Mouse (Mus musculus): ENCODE results near the gene Dgkq. TPM values are rescaled to one million over a fixed set of nuclear protein-coding genes. Genes with fewer than 3 reads are reported as not detected.

Dgkq gene
- polyA plus RNA-seq, 1 experiment, result not detected

DNA sequence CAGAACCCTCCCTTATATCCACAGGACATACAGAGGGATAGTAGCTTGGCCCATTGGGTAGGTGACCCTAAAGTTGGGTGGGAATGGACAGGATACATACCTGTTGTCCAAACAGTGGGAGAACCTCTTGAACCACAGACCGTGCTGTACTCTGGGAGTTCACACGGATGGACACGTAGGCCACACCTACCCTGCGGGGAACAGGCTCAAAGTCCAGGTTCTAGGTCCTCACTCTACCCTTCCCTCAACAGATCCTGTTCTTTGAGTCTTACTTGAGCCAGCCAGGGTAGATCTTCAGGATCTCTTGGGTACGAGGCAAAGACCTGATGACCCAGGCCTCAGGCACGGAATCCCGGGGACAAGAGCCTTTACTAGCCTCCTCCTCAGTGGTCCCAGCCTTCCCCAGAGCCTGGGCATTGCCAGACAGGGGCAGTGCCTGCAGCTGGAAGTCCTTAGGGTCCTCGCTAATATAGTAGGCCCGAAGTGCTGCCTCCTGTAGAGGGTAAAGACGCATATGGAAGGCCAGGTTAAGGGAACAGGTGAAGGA, 15.0 kb downstream of the Dgkq start:
- no peak overlapping the region for H3K27ac ChIP-seq (ENCODE audit: insufficient read depth, low read depth, low read length)
- 96% methylated on average over 10 of the region's 10 CpGs for WGBS
- H3K4me3 ChIP-seq (ENCODE audit: insufficient read depth, low read depth, low read length), result no peak overlapping the region
- TF ChIP-seq POLR2A (IDR thresholded peaks at IDR 0.05; ENCODE audit: insufficient read depth, low read depth, low read length), result no peak
- TF ChIP-seq CTCF (IDR thresholded peaks at IDR 0.05; ENCODE audit: insufficient read depth, low read depth, low read length), result no peak
- H3K4me1 ChIP-seq (ENCODE audit: control insufficient read depth, insufficient read depth, low read length), result peaks cover 12% of the 10 kb centered on the region

DNA sequence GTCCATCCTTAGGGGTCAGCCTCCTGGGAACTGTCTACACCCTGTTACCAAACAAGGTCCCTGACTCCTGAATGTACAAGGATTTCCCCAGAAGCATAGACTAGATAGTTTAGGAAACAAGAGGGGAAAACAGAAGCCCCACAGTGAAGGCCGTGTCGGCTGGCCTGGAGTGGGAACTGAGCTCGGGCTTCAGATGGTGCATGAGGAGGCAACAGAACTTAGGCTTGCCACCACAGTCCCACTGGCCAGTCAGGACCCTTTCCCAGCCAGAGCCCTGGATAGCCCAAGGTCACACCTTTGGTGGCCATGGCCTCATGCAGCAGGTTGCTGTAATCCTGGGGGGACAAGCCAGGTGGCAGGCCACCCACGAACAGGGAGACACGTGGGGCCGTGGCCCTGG, 16.1 kb downstream of the Dgkq start:
- TF ChIP-seq CTCF (IDR thresholded peaks at IDR 0.05; ENCODE audit: insufficient read depth, low read depth, low read length) (no peak), POLR2A (IDR thresholded peaks at IDR 0.05; ENCODE audit: insufficient read depth, low read depth, low read length) (no peak)
- H3K27ac ChIP-seq (ENCODE audit: insufficient read depth, low read depth, low read length), result no peak overlapping the region
- WGBS, result 83% methylated on average over 6 of the region's 6 CpGs
- H3K4me3 ChIP-seq (ENCODE audit: insufficient read depth, low read depth, low read length), result no peak overlapping the region
- 0 out of 2 replicates have a peak, but pooled peaks cover 4% of the 10 kb centered on the region for H3K4me1 ChIP-seq (ENCODE audit: control insufficient read depth, insufficient read depth, low read length)

DNA sequence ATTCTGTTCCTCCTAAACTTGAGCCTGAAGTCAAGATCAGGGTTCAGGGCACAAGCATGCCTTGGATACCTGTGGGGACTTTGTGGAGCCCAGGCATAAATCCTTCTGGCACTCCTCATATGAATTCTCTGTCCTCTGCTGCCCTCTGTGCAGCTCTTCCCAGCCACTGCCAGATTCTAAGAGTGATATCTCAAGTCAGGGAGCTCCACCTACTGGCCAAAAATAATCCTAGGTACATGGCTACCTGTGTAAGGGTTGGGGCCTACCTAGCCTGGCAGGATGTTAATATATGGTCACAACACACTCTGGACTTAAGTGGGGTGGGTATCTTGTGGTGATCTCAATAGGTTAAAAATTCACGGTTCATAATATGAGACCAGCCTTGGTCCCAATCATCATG, 17.6 kb downstream of the Dgkq start:
- TF ChIP-seq POLR2A (IDR thresholded peaks at IDR 0.05; ENCODE audit: insufficient read depth, low read depth, low read length) (no peak), CTCF (IDR thresholded peaks at IDR 0.05; ENCODE audit: insufficient read depth, low read depth, low read length) (no peak)
- Histone ChIP-seq H3K27ac (ENCODE audit: insufficient read depth, low read depth, low read length) (no peak overlapping the region), H3K4me1 (ENCODE audit: control insufficient read depth, insufficient read depth, low read length) (no peaks in the 10 kb centered on the region), H3K4me3 (ENCODE audit: insufficient read depth, low read depth, low read length) (no peak overlapping the region)
- 53% methylated on average over 1 of the region's 1 CpGs for WGBS

DNA sequence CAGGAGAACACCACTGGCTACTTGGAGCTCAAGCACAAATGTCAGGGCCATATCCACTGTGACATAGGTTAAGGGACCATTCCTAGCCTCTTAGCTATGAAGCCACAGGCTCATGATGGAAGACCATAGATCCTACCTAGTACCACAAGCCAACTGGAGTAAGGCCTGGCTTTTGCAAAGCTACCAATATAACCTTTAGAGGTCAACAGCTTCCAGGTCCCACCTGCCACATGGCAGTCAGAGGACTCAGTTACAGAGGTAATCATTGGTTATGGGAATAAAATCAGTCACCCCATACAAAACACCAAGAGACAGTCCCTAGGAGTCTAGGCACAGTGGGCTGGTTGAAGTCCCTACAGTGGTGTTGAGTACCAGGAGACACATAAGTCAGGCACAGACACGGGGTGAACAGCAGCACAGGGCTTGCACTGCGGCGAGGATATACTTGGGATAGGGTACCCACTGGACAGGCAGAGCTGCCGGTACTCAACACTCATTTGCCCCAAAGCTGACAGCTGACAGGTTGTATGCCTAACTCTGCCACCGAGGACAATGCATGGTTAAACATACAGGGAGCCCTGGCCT, 18.2 kb downstream of the Dgkq start:
- Histone ChIP-seq H3K4me3 (ENCODE audit: insufficient read depth, low read depth, low read length) (no peak overlapping the region), H3K27ac (ENCODE audit: insufficient read depth, low read depth, low read length) (no peak overlapping the region), H3K4me1 (ENCODE audit: control insufficient read depth, insufficient read depth, low read length) (no peaks in the 10 kb centered on the region)
- no peak for TF ChIP-seq CTCF (IDR thresholded peaks at IDR 0.05; ENCODE audit: insufficient read depth, low read depth, low read length)
- no peak for TF ChIP-seq POLR2A (IDR thresholded peaks at IDR 0.05; ENCODE audit: insufficient read depth, low read depth, low read length)
- 81% methylated on average over 5 of the region's 5 CpGs for WGBS

DNA sequence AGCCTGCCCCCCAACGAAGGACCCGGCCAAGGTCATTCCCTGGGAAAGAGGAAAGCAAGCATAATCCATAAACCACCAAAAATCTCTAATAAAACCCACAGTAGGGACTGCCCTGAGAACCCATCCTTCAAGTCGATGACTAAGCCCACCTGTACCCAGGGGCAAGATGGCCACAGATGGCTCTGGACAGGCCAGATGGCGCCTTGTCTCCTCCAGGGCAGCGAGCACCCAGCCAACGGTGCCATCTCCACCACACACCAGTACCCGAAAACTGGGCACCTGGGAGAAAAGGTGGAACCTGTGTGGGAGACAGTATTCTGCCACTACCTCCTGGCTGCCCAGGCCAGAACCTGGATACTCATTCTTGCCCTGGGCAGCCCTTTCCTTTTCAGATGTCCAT, 19.1 kb downstream of the Dgkq start:
- Histone ChIP-seq H3K4me1 (ENCODE audit: control insufficient read depth, insufficient read depth, low read length) (no peaks in the 10 kb centered on the region), H3K27ac (ENCODE audit: insufficient read depth, low read depth, low read length) (no peak overlapping the region), H3K4me3 (ENCODE audit: insufficient read depth, low read depth, low read length) (no peak overlapping the region)
- TF ChIP-seq CTCF (IDR thresholded peaks at IDR 0.05; ENCODE audit: insufficient read depth, low read depth, low read length), result no peak
- no peak for TF ChIP-seq POLR2A (IDR thresholded peaks at IDR 0.05; ENCODE audit: insufficient read depth, low read depth, low read length)
- WGBS, result 89% methylated on average over 7 of the region's 7 CpGs

DNA sequence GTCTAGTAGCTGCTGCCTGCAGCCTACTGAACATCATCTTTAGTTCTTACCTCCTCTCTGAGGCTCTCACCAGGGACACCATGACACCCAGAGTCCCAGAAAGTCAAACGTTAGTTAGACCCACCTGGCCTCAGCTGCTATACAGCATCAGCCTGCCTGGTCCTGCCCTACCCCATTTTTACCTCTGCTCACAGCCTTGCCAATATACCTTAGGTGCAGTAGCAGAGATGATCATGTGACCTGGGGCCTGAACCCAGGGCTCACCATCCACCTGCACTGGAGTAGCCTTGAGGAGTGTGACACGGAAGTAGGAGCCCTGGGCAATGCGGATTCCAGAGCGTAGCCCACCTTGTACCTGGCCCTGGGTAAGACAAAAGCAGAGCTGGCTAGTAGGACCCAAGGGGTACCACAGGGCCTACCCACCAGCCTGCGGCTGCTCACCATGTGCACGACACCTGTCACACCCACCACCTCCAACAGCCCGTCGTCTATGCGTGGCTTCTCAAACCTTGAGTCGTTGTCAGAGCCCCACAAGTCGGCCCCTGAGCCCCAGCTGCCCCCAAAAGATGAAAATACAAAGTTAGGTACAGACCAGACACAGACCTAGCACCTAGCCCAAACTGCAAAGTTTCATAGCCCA, 20.4 kb downstream of the Dgkq start:
- no peak overlapping the region for H3K27ac ChIP-seq (ENCODE audit: insufficient read depth, low read depth, low read length)
- no peaks in the 10 kb centered on the region for H3K4me1 ChIP-seq (ENCODE audit: control insufficient read depth, insufficient read depth, low read length)
- TF ChIP-seq CTCF (IDR thresholded peaks at IDR 0.05; ENCODE audit: insufficient read depth, low read depth, low read length) (no peak), POLR2A (IDR thresholded peaks at IDR 0.05; ENCODE audit: insufficient read depth, low read depth, low read length) (no peak)
- WGBS, result 91% methylated on average over 11 of the region's 11 CpGs
- H3K4me3 ChIP-seq (ENCODE audit: insufficient read depth, low read depth, low read length), result no peak overlapping the region

DNA sequence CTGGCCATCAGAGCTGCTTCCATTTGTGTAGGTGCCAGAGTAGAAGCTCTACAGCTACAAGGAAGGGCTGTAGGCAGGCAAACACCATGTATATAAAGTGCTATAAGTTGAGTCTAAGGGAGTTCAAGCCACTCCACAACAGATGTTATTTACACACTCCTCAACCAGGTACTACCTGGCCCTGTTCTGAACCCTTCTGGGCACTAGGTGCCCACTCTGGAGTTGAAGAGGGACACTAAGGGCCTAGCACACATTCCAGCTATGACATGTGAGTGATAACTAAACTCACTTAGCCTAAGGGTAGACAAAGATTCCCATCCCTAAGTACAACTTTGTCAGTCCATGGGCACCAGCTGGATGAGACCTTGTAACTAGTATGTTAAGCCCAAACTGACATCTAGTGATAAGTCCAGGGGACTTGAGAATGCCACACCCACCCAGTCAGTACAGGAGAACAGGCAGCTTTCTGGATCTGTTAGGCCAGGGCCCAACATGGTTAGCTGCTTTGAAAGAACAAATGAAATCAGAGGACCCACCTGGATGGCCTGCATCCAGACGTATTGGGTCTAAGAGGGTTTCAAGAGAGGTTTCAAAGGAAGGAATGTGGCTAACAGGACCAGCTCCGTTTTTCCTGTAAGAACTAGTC, 21.5 kb downstream of the Dgkq start:
- WGBS, result 89% methylated on average over 2 of the region's 2 CpGs
- Histone ChIP-seq H3K4me3 (ENCODE audit: insufficient read depth, low read depth, low read length) (no peak overlapping the region), H3K4me1 (ENCODE audit: control insufficient read depth, insufficient read depth, low read length) (no peaks in the 10 kb centered on the region), H3K27ac (ENCODE audit: insufficient read depth, low read depth, low read length) (no peak overlapping the region)
- no peak for TF ChIP-seq CTCF (IDR thresholded peaks at IDR 0.05; ENCODE audit: insufficient read depth, low read depth, low read length)
- no peak for TF ChIP-seq POLR2A (IDR thresholded peaks at IDR 0.05; ENCODE audit: insufficient read depth, low read depth, low read length)

DNA sequence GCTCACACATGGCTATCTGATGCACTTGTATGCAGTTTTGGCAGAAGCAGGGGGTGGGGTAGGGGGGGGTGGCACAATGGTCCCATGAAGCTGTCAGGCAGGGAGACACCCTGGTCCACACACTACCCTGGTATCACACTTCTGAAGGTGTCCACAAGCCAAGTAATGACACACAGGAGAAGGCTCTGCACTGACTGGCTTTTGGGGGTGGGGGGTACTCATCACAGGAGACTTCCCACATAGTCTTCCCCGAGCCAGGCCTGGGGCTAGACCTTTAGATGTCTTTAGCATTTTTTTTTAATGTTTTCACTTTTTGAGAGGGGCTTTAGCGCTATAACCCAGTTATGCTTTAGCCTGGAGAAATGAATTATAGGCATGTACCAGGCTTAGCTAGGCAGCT, 22.2 kb downstream of the Dgkq start:
- Histone ChIP-seq H3K4me1 (ENCODE audit: control insufficient read depth, insufficient read depth, low read length) (no peaks in the 10 kb centered on the region), H3K27ac (ENCODE audit: insufficient read depth, low read depth, low read length) (no peak overlapping the region), H3K4me3 (ENCODE audit: insufficient read depth, low read depth, low read length) (no peak overlapping the region)
- WGBS, result 90% methylated on average over 2 of the region's 2 CpGs
- TF ChIP-seq POLR2A (IDR thresholded peaks at IDR 0.05; ENCODE audit: insufficient read depth, low read depth, low read length) (no peak), CTCF (IDR thresholded peaks at IDR 0.05; ENCODE audit: insufficient read depth, low read depth, low read length) (no peak)

DNA sequence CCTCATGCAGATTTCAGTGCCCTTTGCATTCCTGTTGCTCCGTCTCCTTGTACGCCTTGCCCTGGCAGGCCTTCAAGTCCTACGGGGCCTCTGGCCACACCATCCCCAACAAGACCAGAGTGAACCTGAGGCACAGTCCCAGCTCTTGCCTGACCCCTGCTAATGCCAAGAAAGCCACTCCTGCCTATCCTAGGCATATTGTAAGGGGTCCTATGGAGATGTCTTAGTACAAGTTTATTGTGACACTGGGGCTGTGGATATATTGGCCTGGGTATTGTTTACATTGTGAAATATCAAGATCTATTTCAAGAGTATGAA, 23.2 kb downstream of the Dgkq start:
- H3K27ac ChIP-seq (ENCODE audit: insufficient read depth, low read depth, low read length), result no peak overlapping the region
- H3K4me1 ChIP-seq (ENCODE audit: control insufficient read depth, insufficient read depth, low read length), result no peaks in the 10 kb centered on the region
- 52% methylated on average over 3 of the region's 3 CpGs for WGBS
- TF ChIP-seq POLR2A (IDR thresholded peaks at IDR 0.05; ENCODE audit: insufficient read depth, low read depth, low read length), result no peak
- no peak for TF ChIP-seq CTCF (IDR thresholded peaks at IDR 0.05; ENCODE audit: insufficient read depth, low read depth, low read length)
- H3K4me3 ChIP-seq (ENCODE audit: insufficient read depth, low read depth, low read length), result no peak overlapping the region
